Mouse (Mus musculus): ENCODE measurements around the gene Lrrc18. TPM values are rescaled to one million over a fixed set of nuclear protein-coding genes. Genes with fewer than 3 reads are reported as not detected.

Lrrc18 gene
- polyA plus RNA-seq, 1 experiment: not detected

DNA sequence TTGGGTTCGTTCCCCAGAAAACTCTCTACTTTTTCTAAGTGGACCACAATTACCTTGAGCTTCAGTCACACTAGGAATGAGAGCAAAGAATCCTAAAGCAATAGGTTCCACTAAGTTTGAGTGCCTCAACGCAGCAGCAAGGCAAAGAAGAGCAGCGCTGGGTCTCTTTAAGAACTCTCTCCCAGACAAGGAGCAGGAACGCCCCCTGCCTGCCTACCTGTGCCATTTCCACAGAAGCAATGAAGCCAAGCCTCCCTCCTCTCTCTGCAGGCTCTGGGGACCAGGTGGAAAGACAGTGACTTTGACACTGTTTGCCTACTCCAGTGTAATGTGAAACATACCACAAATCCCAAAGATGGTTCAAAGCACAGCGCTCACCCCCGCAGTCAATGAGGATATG, 42.2 kb downstream of the Lrrc18 start:
- TF ChIP-seq TAL1 (IDR thresholded peaks at IDR 0.05; ENCODE audit: low read length) (no peak), GATA1 (IDR thresholded peaks at IDR 0.05; ENCODE audit: low read length) (no peak)
- H3K9me3 ChIP-seq (ENCODE audit: control insufficient read depth, low read length): no peaks in the 10 kb centered on the region
- no peaks in the 10 kb centered on the region for H3K27me3 ChIP-seq (ENCODE audit: control insufficient read depth)
- no peaks in the 10 kb centered on the region for H3K36me3 ChIP-seq (ENCODE audit: control insufficient read depth)
- no peak overlapping the region for H3K4me3 ChIP-seq (replicated peaks)
- no peaks in the 10 kb centered on the region for H3K4me1 ChIP-seq (ENCODE audit: control insufficient read depth)

GRCm38 (mm10) chr14:33035386-33035785, 44.2 kb downstream of the Lrrc18 start:
- H3K9me3 ChIP-seq (ENCODE audit: control insufficient read depth, low read length): no peaks in the 10 kb centered on the region
- H3K27me3 ChIP-seq (ENCODE audit: control insufficient read depth): no peaks in the 10 kb centered on the region
- no peaks in the 10 kb centered on the region for H3K36me3 ChIP-seq (ENCODE audit: control insufficient read depth)
- H3K4me1 ChIP-seq (ENCODE audit: control insufficient read depth): no peaks in the 10 kb centered on the region
- no peak overlapping the region for H3K4me3 ChIP-seq (replicated peaks)
- TF ChIP-seq GATA1 (IDR thresholded peaks at IDR 0.05; ENCODE audit: low read length) (no peak), TAL1 (IDR thresholded peaks at IDR 0.05; ENCODE audit: low read length) (no peak)

- TF ChIP-seq GATA1 (IDR thresholded peaks at IDR 0.05; ENCODE audit: low read length) (no peak), TAL1 (IDR thresholded peaks at IDR 0.05; ENCODE audit: low read length) (no peak)
- Histone ChIP-seq H3K4me3 (replicated peaks) (no peak overlapping the region), H3K36me3 (ENCODE audit: control insufficient read depth) (no peaks in the 10 kb centered on the region), H3K4me1 (ENCODE audit: control insufficient read depth) (no peaks in the 10 kb centered on the region), H3K27me3 (ENCODE audit: control insufficient read depth) (no peaks in the 10 kb centered on the region), H3K9me3 (ENCODE audit: control insufficient read depth, low read length) (no peaks in the 10 kb centered on the region)
Observed at GRCm38 (mm10) chr14:33036811-33037210, 45.6 kb downstream of the Lrrc18 start.

DNA sequence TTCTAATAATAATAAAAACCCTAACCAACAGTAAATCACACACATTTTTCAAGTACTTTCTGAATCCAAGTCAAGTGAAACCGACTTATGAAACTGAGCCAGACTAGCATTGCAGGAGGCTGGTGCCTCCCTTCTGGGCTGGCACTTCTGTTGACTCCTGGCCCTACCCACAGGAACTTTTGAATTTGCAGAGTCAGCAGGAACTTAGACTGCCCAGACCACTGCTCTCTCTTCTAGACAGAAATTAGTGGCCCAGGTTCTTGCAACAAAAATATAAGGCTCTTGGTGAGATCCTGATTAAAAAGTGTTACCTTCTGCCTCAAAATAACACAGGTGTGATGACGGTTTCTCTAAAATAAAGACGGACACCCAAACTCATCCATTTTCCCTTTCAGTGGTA, 54.0 kb downstream of the Lrrc18 start:
- no peaks in the 10 kb centered on the region for H3K36me3 ChIP-seq (ENCODE audit: control insufficient read depth)
- TF ChIP-seq TAL1 (IDR thresholded peaks at IDR 0.05; ENCODE audit: low read length) (no peak), GATA1 (IDR thresholded peaks at IDR 0.05; ENCODE audit: low read length) (no peak)
- no peaks in the 10 kb centered on the region for H3K4me1 ChIP-seq (ENCODE audit: control insufficient read depth)
- H3K27me3 ChIP-seq (ENCODE audit: control insufficient read depth): no peaks in the 10 kb centered on the region
- H3K9me3 ChIP-seq (ENCODE audit: control insufficient read depth, low read length): no peaks in the 10 kb centered on the region
- no peak overlapping the region for H3K4me3 ChIP-seq (replicated peaks)

DNA sequence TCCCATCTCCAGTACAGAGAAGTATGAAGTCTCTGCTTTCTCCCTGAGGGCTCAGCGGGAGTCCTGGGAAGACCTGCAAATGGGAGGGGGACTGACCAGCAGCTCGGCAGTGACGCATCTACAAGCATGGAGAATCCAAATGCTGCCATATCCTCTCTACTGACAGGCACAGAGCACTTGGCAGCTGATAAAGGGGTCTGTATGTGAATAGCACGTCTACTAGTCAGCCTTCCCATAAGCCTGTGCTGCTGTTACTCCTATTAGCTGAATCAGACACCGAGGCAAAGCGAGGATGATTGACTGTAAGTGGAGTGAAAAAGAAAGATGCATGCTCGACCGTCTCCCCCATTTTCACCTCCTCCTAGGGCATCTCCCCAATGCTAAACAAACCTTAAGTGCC, 62.3 kb downstream of the Lrrc18 start:
- no peaks in the 10 kb centered on the region for H3K4me1 ChIP-seq (ENCODE audit: control insufficient read depth)
- H3K36me3 ChIP-seq (ENCODE audit: control insufficient read depth): no peaks in the 10 kb centered on the region
- no peaks in the 10 kb centered on the region for H3K27me3 ChIP-seq (ENCODE audit: control insufficient read depth)
- no peak overlapping the region for H3K4me3 ChIP-seq (replicated peaks)
- no peaks in the 10 kb centered on the region for H3K9me3 ChIP-seq (ENCODE audit: control insufficient read depth, low read length)
- no peak for TF ChIP-seq GATA1 (IDR thresholded peaks at IDR 0.05; ENCODE audit: low read length)
- TF ChIP-seq TAL1 (IDR thresholded peaks at IDR 0.05; ENCODE audit: low read length): no peak

DNA sequence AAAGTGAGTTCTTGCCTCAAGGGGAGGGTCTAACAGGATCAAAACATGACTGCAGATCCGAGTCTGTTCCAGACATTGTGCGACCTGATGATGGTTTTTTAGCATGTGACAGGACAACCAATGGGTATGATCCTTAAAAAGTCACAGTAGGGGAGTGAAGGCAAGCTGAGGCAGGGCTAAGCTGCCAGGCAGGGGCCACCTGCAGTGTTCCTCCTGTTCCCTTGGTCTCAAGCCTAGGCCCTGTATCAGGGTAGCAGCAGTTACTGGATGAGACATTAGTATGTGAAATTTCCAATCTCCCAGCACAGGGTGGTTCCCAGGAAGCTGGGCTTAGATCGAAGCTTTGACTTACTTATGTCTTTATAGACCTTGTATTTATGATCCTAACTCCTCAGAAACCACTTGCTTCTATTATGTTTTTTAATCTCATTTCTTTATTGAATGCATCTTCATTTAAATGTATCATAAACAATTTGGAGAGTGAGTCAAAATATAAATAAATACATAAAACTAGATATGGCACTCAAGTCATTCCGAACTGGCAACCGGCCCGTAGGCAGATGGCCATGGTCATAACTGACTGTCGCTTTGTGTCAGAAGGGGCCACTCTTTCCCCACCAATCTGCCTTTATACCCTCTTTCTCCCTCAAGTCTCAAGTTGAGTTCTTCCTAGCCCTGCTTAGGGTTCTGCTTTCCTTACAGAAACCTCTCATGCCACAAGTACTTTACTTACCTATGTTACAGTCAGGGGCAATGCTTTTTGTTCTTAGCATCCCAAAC, 67.9 kb downstream of the Lrrc18 start:
- Histone ChIP-seq H3K4me1 (ENCODE audit: control insufficient read depth) (no peaks in the 10 kb centered on the region), H3K9me3 (ENCODE audit: control insufficient read depth, low read length) (no peaks in the 10 kb centered on the region), H3K36me3 (ENCODE audit: control insufficient read depth) (no peaks in the 10 kb centered on the region), H3K27me3 (ENCODE audit: control insufficient read depth) (no peaks in the 10 kb centered on the region), H3K4me3 (replicated peaks) (no peak overlapping the region)
- TF ChIP-seq TAL1 (IDR thresholded peaks at IDR 0.05; ENCODE audit: low read length) (no peak), GATA1 (IDR thresholded peaks at IDR 0.05; ENCODE audit: low read length) (no peak)

- no peaks in the 10 kb centered on the region for H3K36me3 ChIP-seq (ENCODE audit: control insufficient read depth)
- H3K4me1 ChIP-seq (ENCODE audit: control insufficient read depth): no peaks in the 10 kb centered on the region
- H3K9me3 ChIP-seq (ENCODE audit: control insufficient read depth, low read length): no peaks in the 10 kb centered on the region
- no peak for TF ChIP-seq GATA1 (IDR thresholded peaks at IDR 0.05; ENCODE audit: low read length)
- no peak for TF ChIP-seq TAL1 (IDR thresholded peaks at IDR 0.05; ENCODE audit: low read length)
- no peak overlapping the region for H3K4me3 ChIP-seq (replicated peaks)
- no peaks in the 10 kb centered on the region for H3K27me3 ChIP-seq (ENCODE audit: control insufficient read depth)
Observed at GRCm38 (mm10) chr14:33062996-33063395, 71.8 kb downstream of the Lrrc18 start.

Other genes starting within 250 kb of the Lrrc18 start
- not detected in 2 replicates for gene Tmem273, start 205.4 kb upstream of the Lrrc18 start, polyA plus RNA-seq (2012)
- gene Fam170b, start 157.4 kb upstream of the Lrrc18 start, polyA plus RNA-seq (2012): not detected in 2 replicates
- gene Vstm4, start 134.6 kb upstream of the Lrrc18 start, polyA plus RNA-seq (2012): not detected in 2 replicates
- 0.02 and 0.04 TPM in 2 replicates for gene Wdfy4, start 194.1 kb downstream of the Lrrc18 start, polyA plus RNA-seq (2012)
- 0.02 TPM in 1 of 2 replicates, not detected in the other for gene Arhgap22, start 222.6 kb downstream of the Lrrc18 start, polyA plus RNA-seq (2012)